Comparison of ENCODE assay signal across 7 mouse cellular contexts in the genomic region with DNA sequence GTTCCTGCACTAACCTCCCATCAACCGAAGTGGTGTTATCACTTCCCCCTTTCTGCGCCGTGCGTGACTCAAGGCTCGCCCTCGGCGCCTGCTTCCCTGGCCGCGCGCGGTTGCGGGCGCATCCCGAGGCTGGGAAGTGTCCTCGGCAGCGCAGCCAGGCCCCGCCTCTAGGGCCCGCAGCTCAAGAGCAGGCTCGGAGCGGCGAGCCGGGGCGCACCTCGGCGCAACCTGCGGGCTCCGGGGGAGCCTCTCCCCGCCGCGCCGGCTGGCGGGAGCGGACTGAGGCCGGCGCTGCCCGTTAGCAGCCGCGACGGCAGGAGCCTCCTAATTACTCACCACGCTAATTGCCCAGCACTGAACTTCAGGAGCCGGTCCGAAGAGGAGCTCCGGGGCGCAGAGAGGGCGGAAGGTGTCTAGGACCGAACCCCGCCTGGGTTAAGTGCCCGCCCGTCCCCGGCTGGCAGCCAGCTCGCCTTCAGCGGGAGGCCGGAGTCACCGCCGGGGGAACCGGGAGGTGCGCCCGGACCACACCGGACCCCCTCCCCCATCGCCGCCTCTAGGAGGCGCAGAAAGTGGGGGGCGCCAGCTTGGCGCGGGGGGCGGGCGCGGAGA. TPM values are rescaled to one million over a fixed set of nuclear protein-coding genes. Genes with fewer than 3 reads are reported as not detected.
A peak's percentile ranks its signal among the peaks of the same experiment; 100 is the strongest.
DNase-seq lines count a peak whose midpoint lies in the region; ATAC-seq and TF ChIP-seq lines count a peak whose summit lies in the region.

Plekha6 (plus strand) TSS at position 391 of the 612 bp plus-strand sequence.

- H3K9me3 ChIP-seq in ES-E14 (ENCODE audit: control insufficient read depth, insufficient read depth, low read depth, low read length): no peaks in the 10 kb centered on the region
- no peaks in the 10 kb centered on the region for H3K9me3 ChIP-seq in embryonic facial prominence, embryonic 12.5 days
- no peaks in the 10 kb centered on the region for H3K9me3 ChIP-seq in stomach, embryonic 14.5 days (ENCODE audit: control insufficient read depth, low read depth, low read length)

- peak; percentile 14 to 36 for DNase-seq in CD8-positive naive resting alpha-beta T cell, adult 2 months (ENCODE audit: low read depth in 2 of 2, low spot score in 2 of 2)
- no peak for DNase-seq in ES-E14 (ENCODE audit: low read depth, low spot score)
- DNase-seq in heart, postnatal 10 days: peak in 1 of 2 experiments; percentile 34
- DNase-seq in layer of hippocampus, postnatal 14 days (ENCODE audit: low spot score in 2 of 2): no peak

- ATAC-seq in embryonic facial prominence, embryonic 12.5 days (ENCODE audit: insufficient number of reproducible peaks, insufficient read depth, low FRiP score, low TSS enrichment): no peak
- peak; percentile 84 for ATAC-seq in megakaryocyte, adult 5-6 weeks (ENCODE audit: poor library complexity, severe bottlenecking)
- ATAC-seq in stomach, embryonic 14.5 days (ENCODE audit: insufficient number of reproducible peaks, insufficient read depth, low FRiP score, low read depth): no peak

- peaks cover 0 to 6% of the 10 kb centered on the region in 2 experiments; a peak in 2 of 4 replicates for H3K4me1 ChIP-seq in ES-E14 (ENCODE audit: control insufficient read depth in 2 of 2, insufficient read depth in 2 of 2, low read length in 2 of 2, poor library complexity in 1 of 2)
- H3K4me1 ChIP-seq in embryonic facial prominence, embryonic 12.5 days: peaks cover 8% of the 10 kb centered on the region; the same call in 1 of the 2 replicates
- peaks cover 38% of the 10 kb centered on the region for H3K4me1 ChIP-seq in stomach, embryonic 14.5 days (ENCODE audit: control insufficient read depth, insufficient read depth, low read length)

- H3K36me3 ChIP-seq in ES-E14 (ENCODE audit: control insufficient read depth, insufficient read depth, low read length, poor library complexity, severe bottlenecking): no peaks in the 10 kb centered on the region
- H3K36me3 ChIP-seq in embryonic facial prominence, embryonic 12.5 days: no peaks in the 10 kb centered on the region
- H3K36me3 ChIP-seq in stomach, embryonic 14.5 days (ENCODE audit: control insufficient read depth, insufficient read depth, low read length): no peaks in the 10 kb centered on the region

- peak within 1 kb of the TSS; percentile 66 to 68 for H3K4me3 ChIP-seq in ES-E14 (ENCODE audit: insufficient read depth in 1 of 2, low read depth in 1 of 2, low read length in 2 of 2, poor library complexity in 1 of 2, severe bottlenecking in 1 of 2)
- H3K4me3 ChIP-seq in embryonic facial prominence, embryonic 12.5 days: peak within 1 kb of the TSS; percentile 49
- peak within 1 kb of the TSS; percentile 57 for H3K4me3 ChIP-seq in stomach, embryonic 14.5 days (ENCODE audit: low read depth, low read length)

- peak within 1 kb of the TSS; percentile 97 for H3K4me2 ChIP-seq in embryonic facial prominence, embryonic 12.5 days (replicated peaks)
- peak within 1 kb of the TSS; percentile 97 for H3K4me2 ChIP-seq in stomach, embryonic 14.5 days (replicated peaks; ENCODE audit: low read depth, low read length)

- 1% methylated on average over 66 of the region's 68 CpGs for WGBS in embryonic facial prominence, embryonic 12.5 days
- WGBS in stomach, embryonic 14.5 days: under 1% methylated on average over 56 of the region's 68 CpGs

- in situ Hi-C loops in ES-E14 (cut with MboI; ENCODE audit: low sequenced_read_pairs in 2 of 2, unreplicated experiment in 2 of 2): loop anchor here (25.0 kb wide), 2 partner anchors 198 to 448 kb away; partner anchors contain the start of genes Etnk2 (in 1 of the 2), Ren1 (in 1 of the 2) and Snrpe (in 1 of the 2)

- intact Hi-C loops in heart, postnatal 10 days (cut with DNase I): no loop called here

- H3K9ac ChIP-seq in ES-E14 (ENCODE audit: insufficient read depth, low read depth, low read length, poor library complexity, severe bottlenecking): peak within 1 kb of the TSS; percentile 64
- H3K9ac ChIP-seq in embryonic facial prominence, embryonic 12.5 days: peak within 1 kb of the TSS; percentile 56
- H3K9ac ChIP-seq in stomach, embryonic 14.5 days (replicated peaks; ENCODE audit: low read depth, low read length): peak within 1 kb of the TSS; percentile 48

- no peak within 1 kb of the TSS for H3K27ac ChIP-seq in ES-E14 (ENCODE audit: insufficient read depth, low read depth, low read length, poor library complexity, severe bottlenecking)
- H3K27ac ChIP-seq in embryonic facial prominence, embryonic 12.5 days: no peak within 1 kb of the TSS
- H3K27ac ChIP-seq in stomach, embryonic 14.5 days (ENCODE audit: low read length): peak within 1 kb of the TSS; percentile 84

- H3K27me3 ChIP-seq in embryonic facial prominence, embryonic 12.5 days: peaks cover 67% of the 10 kb centered on the region
- H3K27me3 ChIP-seq in stomach, embryonic 14.5 days (ENCODE audit: control insufficient read depth, insufficient read depth, low read length): peaks cover 9% of the 10 kb centered on the region

TF ChIP-seq in ES-E14, 5 proteins besides CTCF, POLR2A, EP300 and RAD21:
- TF ChIP-seq HCFC1 (IDR thresholded peaks at IDR 0.05; ENCODE audit: borderline replicate concordance, insufficient read depth, low read length) (no peak), CHD2 (IDR thresholded peaks at IDR 0.05; ENCODE audit: low read depth, low read length) (no peak), ZNF384 (IDR thresholded peaks at IDR 0.05; ENCODE audit: low read depth, low read length) (no peak), MAFK (IDR thresholded peaks at IDR 0.05; ENCODE audit: insufficient read depth, low read depth, low read length) (no peak), ZC3H11A (IDR thresholded peaks at IDR 0.05; ENCODE audit: borderline replicate concordance, low read depth, low read length) (no peak)
TF ChIP-seq in ES-E14: peak in this region for 0.

RNA-seq across cellular contexts. Expression of gene Plekha6, which starts in this region (rescaled TPM):
- total RNA-seq in ES-E14 (2012; rRNA removed): 3.5 and 5.3 TPM in 2 replicates
- 4.6 and 5.2 TPM in 2 replicates for polyA plus RNA-seq in embryonic facial prominence, embryonic 12.5 days (2016; fragmentation: Nextera tagmentation; extraction: Ambion mirVana)
- total RNA-seq in heart, postnatal 10 days (2021): 10 to 100 TPM; 58.1 to 68.9 TPM
- 10 to 100 TPM; 48.6 to 51.9 TPM for total RNA-seq in layer of hippocampus, postnatal 14 days (2021)
- 0.11 and 0.21 TPM in 2 replicates for total RNA-seq in megakaryocyte, adult 5-6 weeks (2015)
- total RNA-seq in megakaryocyte, adult 5-6 weeks (2017): 0.15 and 0.33 TPM in 2 replicates
- 19.8 and 21.7 TPM in 2 replicates for polyA plus RNA-seq in stomach, embryonic 14.5 days (2014; fragmentation: Nextera tagmentation; extraction: Ambion mirVana)

Comparison
In these comparisons a context has a peak if more than half of its experiments do, and no peak if none do; other contexts are left out.
1. Peak in ATAC-seq in megakaryocyte, adult 5-6 weeks; RNA of the gene not detected or under 1 TPM.
2. DNase-seq: peak in CD8-positive naive resting alpha-beta T cell, adult 2 months (2 of 2); none in ES-E14 (single experiment) and layer of hippocampus, postnatal 14 days (0 of 2).
3. Peak in every context shown above with its lines, with median percentiles within 50 percentile points of each other: H3K4me3 ChIP-seq and H3K9ac ChIP-seq.